Mouse (Mus musculus): ENCODE results near the gene Nudt4. TPM values are rescaled to one million over a fixed set of nuclear protein-coding genes. Genes with fewer than 3 reads are reported as not detected.
A peak's percentile ranks its signal among the peaks of the same experiment; 100 is the strongest.

Gene Nudt4
- total RNA-seq (2017) = 60.2 to 71.0 TPM (median 66.3 TPM) in 3 replicates

GRCm38 (mm10) chr10:95563851-95564845, at the start of gene Nudt4:
Gene Nudt4 (minus strand): TSS chr10:95564146.
- peak; percentile 43 for ATAC-seq (replicated peaks; ENCODE audit: insufficient number of reproducible peaks, low FRiP score, low TSS enrichment, poor library complexity, severe bottlenecking)

GRCm38 (mm10) chr10:95611331-95611721, 47.4 kb upstream of the Nudt4 start:
- no peak for ATAC-seq (replicated peaks; ENCODE audit: insufficient number of reproducible peaks, low FRiP score, low TSS enrichment, poor library complexity, severe bottlenecking)

- no peak for ATAC-seq (replicated peaks; ENCODE audit: insufficient number of reproducible peaks, low FRiP score, low TSS enrichment, poor library complexity, severe bottlenecking)
These were observed 46.9 kb upstream of the Nudt4 start for GRCm38 (mm10) chr10:95610666-95611330.

GRCm38 (mm10) chr10:95604979-95605613, 41.1 kb upstream of the Nudt4 start:
- ATAC-seq (replicated peaks; ENCODE audit: insufficient number of reproducible peaks, low FRiP score, low TSS enrichment, poor library complexity, severe bottlenecking) = no peak

- no peak for ATAC-seq (replicated peaks; ENCODE audit: insufficient number of reproducible peaks, low FRiP score, low TSS enrichment, poor library complexity, severe bottlenecking)
These were observed 36.6 kb upstream of the Nudt4 start for GRCm38 (mm10) chr10:95600527-95600926.

- ATAC-seq (replicated peaks; ENCODE audit: insufficient number of reproducible peaks, low FRiP score, low TSS enrichment, poor library complexity, severe bottlenecking) = no peak
These were observed 35.8 kb upstream of the Nudt4 start for GRCm38 (mm10) chr10:95599740-95600139.

GRCm38 (mm10) chr10:95598056-95598587, 34.2 kb upstream of the Nudt4 start:
- no peak for ATAC-seq (replicated peaks; ENCODE audit: insufficient number of reproducible peaks, low FRiP score, low TSS enrichment, poor library complexity, severe bottlenecking)

GRCm38 (mm10) chr10:95595852-95596639, 32.1 kb upstream of the Nudt4 start:
- no peak for ATAC-seq (replicated peaks; ENCODE audit: insufficient number of reproducible peaks, low FRiP score, low TSS enrichment, poor library complexity, severe bottlenecking)

- ATAC-seq (replicated peaks; ENCODE audit: insufficient number of reproducible peaks, low FRiP score, low TSS enrichment, poor library complexity, severe bottlenecking) = no peak
These were observed 30.5 kb upstream of the Nudt4 start for GRCm38 (mm10) chr10:95594414-95594813.

GRCm38 (mm10) chr10:95591257-95591656, 27.3 kb upstream of the Nudt4 start:
- no peak for ATAC-seq (replicated peaks; ENCODE audit: insufficient number of reproducible peaks, low FRiP score, low TSS enrichment, poor library complexity, severe bottlenecking)

GRCm38 (mm10) chr10:95590196-95590595, 26.2 kb upstream of the Nudt4 start:
- ATAC-seq (replicated peaks; ENCODE audit: insufficient number of reproducible peaks, low FRiP score, low TSS enrichment, poor library complexity, severe bottlenecking) = no peak

- ATAC-seq (replicated peaks; ENCODE audit: insufficient number of reproducible peaks, low FRiP score, low TSS enrichment, poor library complexity, severe bottlenecking) = no peak
These were observed 25.2 kb upstream of the Nudt4 start for GRCm38 (mm10) chr10:95589196-95589595.

- no peak for ATAC-seq (replicated peaks; ENCODE audit: insufficient number of reproducible peaks, low FRiP score, low TSS enrichment, poor library complexity, severe bottlenecking)
These were observed 23.7 kb upstream of the Nudt4 start for GRCm38 (mm10) chr10:95587509-95588220.

GRCm38 (mm10) chr10:95585554-95585953, 21.6 kb upstream of the Nudt4 start:
- no peak for ATAC-seq (replicated peaks; ENCODE audit: insufficient number of reproducible peaks, low FRiP score, low TSS enrichment, poor library complexity, severe bottlenecking)

GRCm38 (mm10) chr10:95577567-95577950, 13.6 kb upstream of the Nudt4 start:
- ATAC-seq (replicated peaks; ENCODE audit: insufficient number of reproducible peaks, low FRiP score, low TSS enrichment, poor library complexity, severe bottlenecking) = no peak

- no peak for ATAC-seq (replicated peaks; ENCODE audit: insufficient number of reproducible peaks, low FRiP score, low TSS enrichment, poor library complexity, severe bottlenecking)
These were observed 13.1 kb upstream of the Nudt4 start for GRCm38 (mm10) chr10:95576876-95577566.

GRCm38 (mm10) chr10:95575839-95576380, 12.0 kb upstream of the Nudt4 start:
- ATAC-seq (replicated peaks; ENCODE audit: insufficient number of reproducible peaks, low FRiP score, low TSS enrichment, poor library complexity, severe bottlenecking) = no peak

Measured in monocyte, adult 5-6 weeks (primary cell).